Mouse (Mus musculus): ENCODE results near the gene Shf.

DNA sequence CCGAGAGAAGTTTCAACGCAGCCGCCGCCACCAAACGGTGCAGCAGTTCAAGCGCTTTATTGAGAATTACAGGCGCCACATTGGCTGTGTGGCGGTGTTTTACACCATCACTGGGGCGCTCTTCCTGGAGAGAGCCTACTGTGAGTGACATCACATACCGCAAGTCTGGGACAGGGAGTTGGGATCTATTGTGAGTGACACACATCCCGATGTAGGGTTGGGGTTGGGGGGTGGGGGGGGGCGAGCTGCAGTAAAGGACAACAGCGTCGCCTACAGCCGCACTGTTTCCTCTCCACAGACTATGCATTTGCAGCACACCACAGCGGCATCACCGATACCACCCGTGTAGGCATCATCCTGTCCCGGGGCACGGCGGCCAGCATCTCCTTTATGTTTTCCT lies 31.7 kb downstream of the Shf start:
- TF ChIP-seq CTCF (IDR thresholded peaks at IDR 0.05) (no peak), POLR2A (IDR thresholded peaks at IDR 0.05; ENCODE audit: insufficient read depth, low read depth, low read length) (no peak), EP300 (IDR thresholded peaks at IDR 0.05; ENCODE audit: insufficient read depth, low read depth, low read length) (no peak)

All from heart, adult 2 months (tissue).